Mouse (Mus musculus): ENCODE results near the gene Nanog.

Gene Nanog

DNA sequence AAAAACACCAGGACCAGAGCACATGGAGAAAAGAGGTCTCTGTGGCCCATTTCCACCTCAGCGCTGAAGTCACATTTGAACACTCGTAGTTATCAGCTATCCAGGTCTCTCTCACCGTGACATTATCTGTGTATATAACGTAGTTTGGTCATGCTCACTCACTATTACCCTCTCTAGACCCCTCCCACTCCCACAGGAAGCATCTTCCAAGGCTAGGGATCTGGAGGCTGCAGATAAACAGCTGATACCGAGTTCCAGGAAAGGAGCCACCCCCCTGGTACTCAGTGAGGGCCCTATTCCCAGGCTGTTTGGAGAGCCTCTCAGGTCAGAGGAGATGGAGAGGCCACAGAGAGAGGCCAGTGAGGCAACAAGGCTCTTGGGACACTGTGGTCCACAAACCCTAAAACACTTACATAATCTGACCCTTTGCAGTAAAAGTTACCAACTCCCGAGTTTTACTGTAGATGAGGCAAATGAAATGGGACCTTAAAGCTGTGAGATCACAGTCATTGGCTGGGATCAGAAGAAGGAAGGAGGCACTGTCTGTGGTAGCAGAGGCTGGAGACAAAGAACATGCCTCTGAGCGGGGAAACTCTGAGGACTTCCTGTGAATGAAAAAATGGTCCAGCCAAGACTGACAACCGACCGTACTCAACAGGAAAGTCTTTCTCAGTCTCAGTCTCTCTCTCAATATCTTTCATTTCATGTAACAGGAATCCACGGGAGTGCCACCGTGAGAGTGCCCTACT is 55.8 kb downstream of the Nanog start:
- DNase-seq (ENCODE audit: low spot score) = no peak

DNA sequence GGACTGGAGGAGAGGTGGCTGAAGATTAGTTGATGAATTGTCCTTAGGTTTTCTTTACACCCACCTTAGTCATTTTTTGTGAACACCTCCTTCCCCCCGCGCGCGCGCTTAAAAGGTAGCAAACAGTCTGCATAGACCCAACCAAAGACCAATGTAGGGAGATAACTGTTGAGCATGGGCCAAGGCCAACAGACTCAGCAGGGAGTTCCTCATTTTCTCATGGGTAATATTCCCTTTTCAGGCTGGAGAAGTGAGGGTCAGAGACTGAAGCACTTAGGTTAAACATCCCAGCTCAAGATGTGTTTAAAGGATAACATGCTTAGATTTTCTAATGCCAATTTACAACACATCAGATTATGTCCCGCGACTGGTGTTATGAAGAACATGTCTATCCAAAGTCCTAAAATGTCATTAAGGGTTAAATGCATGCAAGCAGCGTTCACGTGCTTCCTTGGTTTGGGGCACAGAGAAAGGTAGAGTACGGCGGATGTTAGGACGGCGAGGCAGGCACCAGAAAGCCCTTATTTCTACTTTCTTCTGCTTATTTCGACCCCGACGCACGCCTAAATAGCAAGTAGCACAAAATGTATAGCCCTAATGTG is 56.7 kb downstream of the Nanog start:
- no peak for DNase-seq (ENCODE audit: low spot score)
